Mouse (Mus musculus) activated CD4-positive, CD25-positive, alpha-beta regulatory T cell (primary cell): ENCODE data around the gene Serinc3. TPM values are rescaled to one million over a fixed set of nuclear protein-coding genes. Genes with fewer than 3 reads are reported as not detected.

Experiments
- polyA plus RNA-seq, 2 experiments: library from polyadenylated mRNA; unstranded; fragments of 100-300 nt; shearing (Covaris generic); gene quantifications; one replicate each; pipeline ENCODE4 v1.2.1; 2017

Gene Serinc3
- polyA plus RNA-seq = 1,000 to 10,000 TPM in 1 of 2 experiments, 100 to 1,000 TPM in 1; 598 to 1,017 TPM

GRCm38 (mm10) chr2:163644575-163645385 lies at the start of gene Serinc3:
Gene Serinc3, minus strand, starts transcription at chr2:163645131.

GRCm38 (mm10) chr2:163657975-163658886 lies 13.3 kb upstream of the Serinc3 start, which contains the start of gene Pkig:
Gene Pkig, plus strand, starts transcription at chr2:163658386.

GRCm38 (mm10) chr2:163602101-163602971 lies 42.6 kb downstream of the Serinc3 start, which contains the start of gene Ttpal:
Gene Ttpal, plus strand, starts transcription at chr2:163602314.

Other genes starting within 250 kb of the Serinc3 start
- gene Jph2, start 247.1 kb downstream of the Serinc3 start, polyA plus RNA-seq = not detected
- gene Oser1, start 220.4 kb downstream of the Serinc3 start, polyA plus RNA-seq = 10 to 100 TPM; 87.2 to 88.6 TPM
- gene Gdap1l1, start 206.7 kb downstream of the Serinc3 start, polyA plus RNA-seq = not detected
- gene Fitm2, start 172.5 kb downstream of the Serinc3 start, polyA plus RNA-seq = 1 to 10 TPM; 2.4 to 3.6 TPM
- gene R3hdml, start 152.8 kb downstream of the Serinc3 start, polyA plus RNA-seq = not detected
- not detected for gene Hnf4a, start 138.3 kb downstream of the Serinc3 start, polyA plus RNA-seq
- 10 to 100 TPM; 38.6 to 57.7 TPM for gene Ttpal, start 42.8 kb downstream of the Serinc3 start, polyA plus RNA-seq
- gene Pkig, start 13.3 kb upstream of the Serinc3 start, polyA plus RNA-seq = 1 to 10 TPM; 7.0 to 7.4 TPM
- 10 to 100 TPM; 12.5 to 13.2 TPM for gene Ada, start 105.1 kb upstream of the Serinc3 start, polyA plus RNA-seq
- not detected for gene Ccn5, start 175.7 kb upstream of the Serinc3 start, polyA plus RNA-seq
- not detected for gene Kcnk15, start 208.5 kb upstream of the Serinc3 start, polyA plus RNA-seq